Comparison of ENCODE assay signal across 17 mouse cellular contexts in the genomic region with DNA sequence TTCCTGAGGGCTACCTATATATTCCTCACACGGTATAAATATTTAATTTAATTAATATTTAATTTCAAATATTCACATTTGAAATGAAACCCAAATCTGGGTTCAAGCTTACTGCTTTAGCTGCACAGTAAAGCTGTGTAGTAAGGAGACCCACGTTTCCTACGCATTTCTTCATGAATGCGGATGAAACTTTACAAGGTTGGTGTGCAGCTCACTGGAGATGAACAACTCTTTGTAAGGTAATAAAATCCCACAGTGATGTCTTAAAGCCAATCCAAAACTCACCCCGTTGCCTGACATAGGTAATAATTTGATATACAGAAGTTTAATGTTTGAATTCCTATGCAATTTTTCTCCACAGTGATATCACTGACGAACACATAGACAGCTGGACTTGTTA. TPM values are rescaled to one million over a fixed set of nuclear protein-coding genes. Genes with fewer than 3 reads are reported as not detected.
DNase-seq lines count a peak whose midpoint lies in the region; TF ChIP-seq lines count a peak whose summit lies in the region.
"Had no signal": no experiment of that assay in that cellular context is flagged by ENCODE, and none has a peak within 500 bp of the region (broad histone marks: within the 10 kb centered on the region; RNA-seq: fewer than 3 reads in every experiment).

No protein-coding gene starts in this region.

- TF ChIP-seq RAD21 in CH12.LX (IDR thresholded peaks at IDR 0.05; ENCODE audit: low read depth, low read length) = no peak

- dilution Hi-C loops in CH12.LX (cut with MboI; ENCODE audit: extremely low pct_ligation_motif_present, extremely low pct_unique_long_range_greater_than_20kb, low sequenced_read_pairs) = no loop called here

- TF ChIP-seq POLR2A in CH12.LX (IDR thresholded peaks at IDR 0.05; ENCODE audit: low read depth, low read length) = peak; percentile 57; the same call in 1 of the 2 replicates

- H3K36me3 ChIP-seq in CH12.LX (replicated peaks in 1 of 2; ENCODE audit: control insufficient read depth in 1 of 2, insufficient read depth in 1 of 2, low read length in 1 of 2) = peaks cover 26 to 49% of the 10 kb centered on the region in 2 experiments

- H3K9ac ChIP-seq in CH12.LX (ENCODE audit: insufficient read depth, low read depth) = peak overlapping the region; percentile 21; the same call in 1 of the 2 replicates

- TF ChIP-seq EP300 in CH12.LX (IDR thresholded peaks at IDR 0.05; ENCODE audit: low read length) = no peak

- DNase-seq in CH12.LX (ENCODE audit: extremely low read depth) = no peak
- no peak for DNase-seq in frontal cortex, postnatal 14 days (ENCODE audit: low spot score in 2 of 2)
- DNase-seq: adrenal gland, adult 2 months; adrenal gland, adult 8-10 months; adrenal gland, postnatal 10 days; adrenal gland, postnatal 14 days; adrenal gland, postnatal 25 days; adrenal gland, postnatal 36 days; B cell, adult 2 months; cerebellum, adult 11 months; cerebellum, adult 11-12 months; cerebellum, adult 18-20 months; cerebellum, adult 2 months; cerebellum, adult 8-10 months had no signal

- H3K27ac ChIP-seq in CH12.LX (ENCODE audit: insufficient read depth, low read depth) = peak overlapping the region; percentile 91; the same call in 1 of the 2 replicates

- in situ Hi-C loops in CH12.LX (cut with MboI; ENCODE audit: low pct_ligation_motif_present, low pct_unique_long_range_greater_than_20kb, low sequenced_read_pairs) = no loop called here

- H3K4me3 ChIP-seq in CH12.LX (replicated peaks in 1 of 3; ENCODE audit: low read depth in 2 of 3, low read length in 2 of 3, poor library complexity in 1 of 3) = no peak overlapping the region

- no peaks in the 10 kb centered on the region for H3K27me3 ChIP-seq in CH12.LX (replicated peaks)
- H3K27me3 ChIP-seq: Patski had no signal

- no peak for TF ChIP-seq CTCF in CH12.LX (conservative IDR thresholded peaks at IDR 0.05 in 1 of 2, IDR thresholded peaks at IDR 0.05 in 1 of 2; ENCODE audit: low read depth in 2 of 2, low read length in 2 of 2)

- peaks cover 43% of the 10 kb centered on the region for H3K79me2 ChIP-seq in CH12.LX (replicated peaks; ENCODE audit: control insufficient read depth, extremely low read depth, insufficient read depth, poor library complexity, severe bottlenecking)

- no peaks in the 10 kb centered on the region for H3K9me3 ChIP-seq in CH12.LX (replicated peaks; ENCODE audit: low read length)
- H3K9me3 ChIP-seq: G1E had no signal

- H3K4me1 ChIP-seq in CH12.LX (ENCODE audit: control insufficient read depth in 1 of 2, insufficient read depth in 2 of 2) = peaks cover 17 to 65% of the 10 kb centered on the region in 2 experiments

- peak overlapping the region; percentile 64; the same call in 1 of the 2 replicates for H3K4me2 ChIP-seq in CH12.LX (ENCODE audit: insufficient read depth, low read depth, poor library complexity, severe bottlenecking)

TF ChIP-seq in CH12.LX, 34 proteins besides CTCF, POLR2A, EP300 and RAD21:
- TF ChIP-seq MYC (IDR thresholded peaks at IDR 0.05; ENCODE audit: low read depth, low read length) = peak; percentile 20; the same call in 1 of the 2 replicates
- TF ChIP-seq IRF4 (IDR thresholded peaks at IDR 0.05; ENCODE audit: low read depth, low read length) = no peak
- no peak for TF ChIP-seq JUN (IDR thresholded peaks at IDR 0.05; ENCODE audit: insufficient read depth, low read depth, low read length)
- 0 out of 2 replicates have a peak, but pooled peaks have one; percentile 31 for TF ChIP-seq E2F4 (IDR thresholded peaks at IDR 0.05; ENCODE audit: insufficient replicate concordance, low read depth, low read length)
- TF ChIP-seq POLR2AphosphoS2 (IDR thresholded peaks at IDR 0.05; ENCODE audit: low read depth, low read length) = peak; percentile 89
- no peak for TF ChIP-seq ETS1 (conservative IDR thresholded peaks at IDR 0.05; ENCODE audit: low read depth, low read length)
- no peak for TF ChIP-seq ZKSCAN1 (IDR thresholded peaks at IDR 0.05; ENCODE audit: borderline replicate concordance, low read depth, low read length)
TF ChIP-seq in CH12.LX: peak in this region for 3.

RNA-seq across cellular contexts. Expression of a gene that starts 20.6 kb away (rescaled TPM):
- 123 and 128 TPM in 2 replicates for total RNA-seq in CH12.LX (2012; rRNA removed)
- total RNA-seq in CH12.LX (2014; rRNA removed) = 110 and 112 TPM in 2 replicates
- polyA plus RNA-seq in CH12.LX (2012; ENCODE audit: insufficient read length, low read depth) = 97.4 and 102 TPM in 2 replicates

RNA-seq across cellular contexts. Expression of a gene that starts 58.9 kb away (rescaled TPM):
- total RNA-seq in CH12.LX (2012; rRNA removed) (0.08 TPM in 2 replicates), CH12.LX (2014; rRNA removed) (not detected in 2 replicates)
- polyA plus RNA-seq in CH12.LX (2012; ENCODE audit: insufficient read length, low read depth) = 0.09 and 0.10 TPM in 2 replicates
- polyA plus RNA-seq: activated CD4-positive, CD25-positive, alpha-beta regulatory T cell, adult 4 months; G1E had no signal
